Mouse (Mus musculus): ENCODE results near the gene Smyd3. TPM values are rescaled to one million over a fixed set of nuclear protein-coding genes. Genes with fewer than 3 reads are reported as not detected.

Smyd3 gene
- total RNA-seq (2015; ENCODE audit: low replicate concordance) (3.3 and 6.0 TPM in 2 replicates), total RNA-seq (2017; ENCODE audit: low replicate concordance) (2.1 and 10.3 TPM in 2 replicates)

GRCm38 (mm10) chr1:179517713-179518465 lies at the start of gene Smyd3:
Gene Smyd3 (minus strand): TSS chr1:179518041.
- ATAC-seq (replicated peaks; ENCODE audit: low FRiP score, poor library complexity, severe bottlenecking) = peak; percentile 98

GRCm38 (mm10) chr1:179567558-179567957 lies 49.7 kb upstream of the Smyd3 start:
- no peak for ATAC-seq (replicated peaks; ENCODE audit: low FRiP score, poor library complexity, severe bottlenecking)

GRCm38 (mm10) chr1:179563926-179564325 lies 46.1 kb upstream of the Smyd3 start:
- no peak for ATAC-seq (replicated peaks; ENCODE audit: low FRiP score, poor library complexity, severe bottlenecking)

GRCm38 (mm10) chr1:179563211-179563610 lies 45.4 kb upstream of the Smyd3 start:
- no peak for ATAC-seq (replicated peaks; ENCODE audit: low FRiP score, poor library complexity, severe bottlenecking)

- ATAC-seq (replicated peaks; ENCODE audit: low FRiP score, poor library complexity, severe bottlenecking) = no peak
Observed at GRCm38 (mm10) chr1:179560845-179561430, 43.1 kb upstream of the Smyd3 start.

GRCm38 (mm10) chr1:179559446-179560194 lies 41.8 kb upstream of the Smyd3 start:
- no peak for ATAC-seq (replicated peaks; ENCODE audit: low FRiP score, poor library complexity, severe bottlenecking)

GRCm38 (mm10) chr1:179556921-179557320 lies 39.1 kb upstream of the Smyd3 start:
- ATAC-seq (replicated peaks; ENCODE audit: low FRiP score, poor library complexity, severe bottlenecking) = no peak

GRCm38 (mm10) chr1:179553949-179554347 lies 36.1 kb upstream of the Smyd3 start:
- ATAC-seq (replicated peaks; ENCODE audit: low FRiP score, poor library complexity, severe bottlenecking) = no peak

- no peak for ATAC-seq (replicated peaks; ENCODE audit: low FRiP score, poor library complexity, severe bottlenecking)
Observed at GRCm38 (mm10) chr1:179553197-179553948, 35.5 kb upstream of the Smyd3 start.

GRCm38 (mm10) chr1:179552751-179553150 lies 34.9 kb upstream of the Smyd3 start:
- no peak for ATAC-seq (replicated peaks; ENCODE audit: low FRiP score, poor library complexity, severe bottlenecking)

GRCm38 (mm10) chr1:179551921-179552320 lies 34.1 kb upstream of the Smyd3 start:
- no peak; the same call in 1 of the 2 replicates for ATAC-seq (replicated peaks; ENCODE audit: low FRiP score, poor library complexity, severe bottlenecking)

GRCm38 (mm10) chr1:179551336-179551735 lies 33.5 kb upstream of the Smyd3 start:
- ATAC-seq (replicated peaks; ENCODE audit: low FRiP score, poor library complexity, severe bottlenecking) = peak; percentile 69

- no peak for ATAC-seq (replicated peaks; ENCODE audit: low FRiP score, poor library complexity, severe bottlenecking)
Observed at GRCm38 (mm10) chr1:179548996-179549752, 31.3 kb upstream of the Smyd3 start.

- no peak for ATAC-seq (replicated peaks; ENCODE audit: low FRiP score, poor library complexity, severe bottlenecking)
Observed at GRCm38 (mm10) chr1:179548220-179548619, 30.4 kb upstream of the Smyd3 start.

- no peak for ATAC-seq (replicated peaks; ENCODE audit: low FRiP score, poor library complexity, severe bottlenecking)
Observed at GRCm38 (mm10) chr1:179547176-179547575, 29.3 kb upstream of the Smyd3 start.

GRCm38 (mm10) chr1:179546551-179546917 lies 28.7 kb upstream of the Smyd3 start:
- ATAC-seq (replicated peaks; ENCODE audit: low FRiP score, poor library complexity, severe bottlenecking) = peak; percentile 42

GRCm38 (mm10) chr1:179545768-179546550 lies 28.1 kb upstream of the Smyd3 start, which contains the start of the genes Tfb2m and Cnst:
Gene Tfb2m (minus strand): TSS chr1:179546267.
Gene Cnst (plus strand): TSS chr1:179546370.
- ATAC-seq (replicated peaks; ENCODE audit: low FRiP score, poor library complexity, severe bottlenecking) = peak; percentile 96

GRCm38 (mm10) chr1:179541502-179541901 lies 23.7 kb upstream of the Smyd3 start:
- no peak for ATAC-seq (replicated peaks; ENCODE audit: low FRiP score, poor library complexity, severe bottlenecking)
